Mouse (Mus musculus): ENCODE measurements around the gene Atr.

DNA sequence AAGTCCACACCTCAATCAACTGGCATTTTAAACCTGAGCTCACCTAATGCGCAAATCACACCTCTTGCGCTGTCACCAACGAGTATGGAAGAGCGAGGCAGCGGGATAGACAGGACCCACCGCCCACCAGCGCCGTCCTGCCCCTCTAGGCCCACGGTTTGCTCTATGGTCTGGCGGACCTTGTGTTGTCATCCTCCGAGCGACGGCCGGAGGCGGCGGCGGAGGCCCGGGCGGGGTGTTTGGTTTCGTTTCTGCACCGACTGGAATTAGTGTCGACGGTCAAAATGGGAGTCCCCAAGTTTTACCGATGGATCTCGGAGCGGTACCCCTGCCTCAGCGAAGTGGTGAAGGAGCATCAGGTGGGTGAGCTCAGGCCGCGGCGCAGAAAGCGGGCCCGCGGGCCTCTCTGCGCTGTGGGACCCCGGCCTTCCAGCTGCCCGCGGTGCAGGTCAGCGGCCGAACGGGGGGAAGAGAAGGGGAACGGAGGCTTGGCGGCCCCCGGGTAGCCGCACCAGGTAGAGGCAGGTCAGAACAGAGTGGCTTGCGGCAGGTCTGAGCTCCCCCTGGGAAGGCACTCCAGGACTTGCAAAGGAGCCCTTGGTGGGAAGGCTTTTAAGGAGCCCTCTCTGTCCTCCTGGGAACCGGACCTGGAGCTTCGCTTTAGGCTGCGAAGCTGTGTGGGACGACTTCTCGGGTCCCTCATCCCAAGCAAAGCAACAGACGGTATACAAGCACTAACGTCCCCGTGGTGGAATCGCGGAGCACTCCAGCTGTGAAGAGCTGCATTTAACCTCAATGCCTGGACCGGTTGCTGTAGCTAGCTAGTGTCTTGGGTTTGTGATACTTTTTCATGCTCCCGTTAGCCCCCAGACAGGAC is 97.4 kb downstream of the Atr start, which contains the start of gene Xrn1:
- TF ChIP-seq ZNF384 (IDR thresholded peaks at IDR 0.05; ENCODE audit: low read depth, low read length): no peak
- no peak for TF ChIP-seq MAFK (IDR thresholded peaks at IDR 0.05; ENCODE audit: insufficient read depth, low read depth, low read length)
- TF ChIP-seq CHD2 (IDR thresholded peaks at IDR 0.05; ENCODE audit: low read depth, low read length): no peak
- TF ChIP-seq ZC3H11A (IDR thresholded peaks at IDR 0.05; ENCODE audit: borderline replicate concordance, low read depth, low read length): no peak
